Mouse (Mus musculus) lung, postnatal 0 days (tissue): ENCODE measurements around the gene Dclk3. TPM values are rescaled to one million over a fixed set of nuclear protein-coding genes. Genes with fewer than 3 reads are reported as not detected.

Experiments used
- ATAC-seq: fragments of 200-750 bp; cut with Nextera tagmentation; 2 replicates; pipeline ENCODE4 v1.8.0; 2017; ENCODE audit warnings: moderate library complexity
- DNase-seq: peaks from one replicate; pipeline ENCODE4 v3.0.0-alpha.2; 2016; ENCODE audit warnings: low spot score
- H3K27ac ChIP-seq: fragments of 300-500 bp; sonication (generic); 2 replicates; pipeline ENCODE4 v1.5.1; 2014; ENCODE audit warnings: antibody characterized with exemption, mild to moderate bottlenecking, low read length, mixed read lengths
- H3K27me3 ChIP-seq: fragments of 300-500 bp; sonication (generic); replicated peaks from 2 replicates; pipeline ENCODE4 v1.6.1; 2014; ENCODE audit warnings: low read length, mixed read lengths; ENCODE audit not compliant: insufficient read depth
- H3K36me3 ChIP-seq: fragments of 300-500 bp; sonication (generic); 2 replicates; pipeline ENCODE4 v1.6.1; 2014; ENCODE audit warnings: low read length, mixed read lengths; ENCODE audit not compliant: insufficient read depth
- H3K4me1 ChIP-seq: fragments of 300-500 bp; sonication (generic); 2 replicates; pipeline ENCODE4 v1.6.1; 2014; ENCODE audit warnings: antibody characterized with exemption, low read depth, low read length, mixed read lengths; ENCODE audit not compliant: insufficient read depth
- H3K4me2 ChIP-seq: fragments of 300-500 bp; sonication (generic); replicated peaks from 2 replicates; pipeline ENCODE4 v1.6.1; 2014; ENCODE audit warnings: low read depth, mild to moderate bottlenecking, low read length, moderate library complexity, mixed read lengths
- H3K4me3 ChIP-seq: fragments of 300-500 bp; sonication (generic); 2 replicates; pipeline ENCODE4 v1.5.1; 2014; ENCODE audit warnings: low read depth, low read length
- H3K9ac ChIP-seq: fragments of 300-500 bp; sonication (generic); replicated peaks from 2 replicates; pipeline ENCODE4 v1.6.1; 2014; ENCODE audit warnings: low read depth, mild to moderate bottlenecking
- H3K9me3 ChIP-seq: fragments of 300-500 bp; sonication (generic); 2 replicates; pipeline ENCODE4 v1.6.1; 2016; ENCODE audit warnings: low read length, mixed read lengths
- CTCF ChIP-seq: IDR thresholded peaks from 2 replicates; pipeline ENCODE4 v1.5.1; 2016; ENCODE audit warnings: antibody characterized with exemption, mild to moderate bottlenecking
- EP300 ChIP-seq: IDR thresholded peaks from 2 replicates; pipeline ENCODE4 v1.6.1; 2016; ENCODE audit warnings: antibody characterized with exemption, mild to moderate bottlenecking, control low read depth
- WGBS: fragments of 180-500 bp; shearing (Covaris S2); extraction: QIAGEN DNeasy Blood & Tissue Kit; methylation state at CpG from one replicate; pipeline ENCODE4 v1.1.7; 2014; 5-methylcytosine and 5-hydroxymethylcytosine counted together
- polyA plus RNA-seq: library from polyadenylated mRNA; unstranded; fragments of >200 nt; fragmentation: Nextera tagmentation; extraction: Ambion mirVana; gene quantifications from 2 replicates; pipeline ENCODE4 v1.2.1, GENCODE M21; 2015

Dclk3 gene
- polyA plus RNA-seq, 1 experiment from 2014 or later: 0.13 TPM

DNA sequence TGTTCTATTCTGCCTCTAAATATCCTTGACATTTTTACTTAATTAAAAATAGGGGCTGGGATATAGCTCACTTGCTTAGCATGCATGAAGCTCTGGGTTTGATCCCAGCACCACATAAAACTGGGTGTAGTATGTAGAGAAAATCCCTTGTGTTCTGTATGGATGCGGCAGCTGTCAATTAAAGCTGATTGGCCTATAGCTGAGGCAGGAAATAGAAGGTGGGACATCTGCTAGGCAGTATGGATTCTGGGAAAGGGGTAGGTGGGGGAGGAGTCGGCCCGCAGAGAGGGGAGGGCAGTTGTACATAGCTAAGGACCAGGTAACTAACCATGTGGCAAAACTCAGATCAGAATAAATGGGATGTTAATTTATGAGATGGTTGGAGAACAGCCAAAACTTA lies 85.0 kb downstream of the Dclk3 start:
- H3K9ac ChIP-seq: no peak overlapping the region
- H3K27me3 ChIP-seq: no peaks in the 10 kb centered on the region
- no peaks in the 10 kb centered on the region for H3K36me3 ChIP-seq
- no peak overlapping the region for H3K4me2 ChIP-seq
- ATAC-seq: no peak
- H3K9me3 ChIP-seq: no peaks in the 10 kb centered on the region
- no peak for TF ChIP-seq EP300
- TF ChIP-seq CTCF: no peak
- WGBS: 91% methylated on average over 3 of the region's 3 CpGs
- no peak for DNase-seq
- no peak overlapping the region for H3K4me3 ChIP-seq
- no peaks in the 10 kb centered on the region for H3K4me1 ChIP-seq
- no peak overlapping the region for H3K27ac ChIP-seq

- Histone ChIP-seq H3K9ac (no peak overlapping the region), H3K36me3 (no peaks in the 10 kb centered on the region), H3K4me1 (no peaks in the 10 kb centered on the region), H3K4me2 (no peak overlapping the region), H3K27ac (no peak overlapping the region), H3K9me3 (no peaks in the 10 kb centered on the region), H3K4me3 (no peak overlapping the region), H3K27me3 (no peaks in the 10 kb centered on the region)
- 15% methylated on average over 7 of the region's 7 CpGs for WGBS
- TF ChIP-seq EP300 (no peak), CTCF (no peak)
- no peak for ATAC-seq
- DNase-seq: no peak
These were observed 96.0 kb downstream of the Dclk3 start for GRCm38 (mm10) chr9:111534744-111535423.

GRCm38 (mm10) chr9:111535445-111536064 lies 96.7 kb downstream of the Dclk3 start:
- DNase-seq (no peak), ATAC-seq (no peak)
- WGBS: 49% methylated on average over 8 of the region's 8 CpGs

More at GRCm38 (mm10) chr9:111535445-111536064, 96.7 kb downstream of the Dclk3 start:
- no peak overlapping the region for H3K9ac ChIP-seq
- TF ChIP-seq EP300 (no peak), CTCF (no peak)
- no peak overlapping the region for H3K4me2 ChIP-seq
- H3K9me3 ChIP-seq: no peaks in the 10 kb centered on the region
- H3K27ac ChIP-seq: no peak overlapping the region
- H3K4me1 ChIP-seq: no peaks in the 10 kb centered on the region
- no peak overlapping the region for H3K4me3 ChIP-seq
- H3K36me3 ChIP-seq: no peaks in the 10 kb centered on the region
- no peaks in the 10 kb centered on the region for H3K27me3 ChIP-seq

Other genes with a start within 250 kb of the Dclk3 start
- 13.1 and 14.2 TPM in 2 replicates for gene Mlh1, start 167.3 kb upstream of the Dclk3 start, polyA plus RNA-seq
- 10.5 and 11.4 TPM in 2 replicates for gene Epm2aip1, start 167.2 kb upstream of the Dclk3 start, polyA plus RNA-seq
- gene Trank1, start 127.3 kb upstream of the Dclk3 start, polyA plus RNA-seq: 0.02 and 0.08 TPM in 2 replicates